Mouse (Mus musculus): Measurements from ENCODE around the gene AI597479. TPM values are rescaled to one million over a fixed set of nuclear protein-coding genes. Genes with fewer than 3 reads are reported as not detected.

AI597479 gene
- total and polyA plus RNA-seq, 3 experiments, result 3.2 to 45.8 (median 31.8) TPM

DNA sequence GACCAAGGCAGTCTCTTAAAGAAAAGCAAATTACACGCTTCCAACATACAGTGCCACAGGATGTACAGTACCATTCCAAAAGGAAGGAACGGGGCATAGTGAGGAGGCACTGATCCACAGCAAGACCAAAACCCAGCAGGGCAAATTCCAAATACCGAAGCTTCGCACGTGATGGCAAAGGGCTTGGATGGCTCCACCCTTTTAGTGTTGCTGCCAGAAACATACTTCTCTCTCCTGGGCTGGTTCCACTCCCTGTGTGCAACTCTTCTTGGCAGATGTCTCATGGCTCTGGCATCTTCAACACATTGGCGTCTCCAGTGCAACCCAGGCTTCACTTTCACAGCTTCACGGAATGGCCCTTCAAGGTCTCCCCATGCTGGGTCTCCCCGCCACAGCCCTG is 18.9 kb downstream of the AI597479 start:
- no peaks in the 10 kb centered on the region for H3K27me3 ChIP-seq (ENCODE audit: insufficient read depth, low read length)
- H3K36me3 ChIP-seq (replicated peaks), result peaks cover 56% of the 10 kb centered on the region
- no peaks in the 10 kb centered on the region for H3K4me1 ChIP-seq (ENCODE audit: insufficient read depth, low read depth, low read length)
- TF ChIP-seq GATA1 (IDR thresholded peaks at IDR 0.05; ENCODE audit: borderline replicate concordance, low read length), result no peak
- no peak for TF ChIP-seq TAL1 (conservative IDR thresholded peaks at IDR 0.05; ENCODE audit: low read depth, low read length)
- TF ChIP-seq CTCF (IDR thresholded peaks at IDR 0.05; ENCODE audit: low read depth, low read length), result no peak
- TF ChIP-seq POLR2AphosphoS5 (IDR thresholded peaks at IDR 0.05; ENCODE audit: insufficient replicate concordance, low read depth, low read length), result no peak
- TF ChIP-seq GATA2 (IDR thresholded peaks at IDR 0.05; ENCODE audit: borderline replicate concordance, low read depth, low read length), result no peak
- H3K9me3 ChIP-seq (replicated peaks), result no peaks in the 10 kb centered on the region
- H3K4me3 ChIP-seq (ENCODE audit: low read depth, low read length), result no peak overlapping the region
- ATAC-seq (ENCODE audit: extremely low read depth, insufficient number of reproducible peaks, low FRiP score, poor library complexity, severe bottlenecking), result no peak
- no peak for DNase-seq (ENCODE audit: low spot score)

DNA sequence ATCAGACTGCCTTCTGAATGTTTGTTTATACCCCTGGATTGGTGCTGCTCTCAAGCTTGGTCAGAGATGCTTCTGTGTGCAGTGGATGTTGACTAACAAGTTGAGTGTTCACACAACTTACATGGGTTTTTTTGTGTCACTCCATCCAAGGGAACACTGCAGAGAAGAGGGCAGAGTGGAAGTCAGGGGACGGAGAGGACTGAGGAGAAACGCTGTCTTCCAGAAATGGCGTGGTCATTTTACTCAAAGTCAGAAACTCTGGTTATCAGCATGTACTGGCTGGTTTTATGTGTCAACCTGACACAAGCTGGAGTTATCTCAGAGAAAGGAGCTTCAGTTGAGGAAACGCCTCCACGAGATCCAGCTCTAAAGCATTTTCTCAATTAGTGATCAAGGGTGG is 22.4 kb downstream of the AI597479 start:
- no peak for DNase-seq (ENCODE audit: low spot score)
- Histone ChIP-seq H3K4me3 (ENCODE audit: low read depth, low read length) (no peak overlapping the region), H3K36me3 (replicated peaks) (peaks cover 26% of the 10 kb centered on the region), H3K27me3 (ENCODE audit: insufficient read depth, low read length) (peaks cover 10% of the 10 kb centered on the region), H3K4me1 (ENCODE audit: insufficient read depth, low read depth, low read length) (peaks cover 2% of the 10 kb centered on the region; the same call in 1 of the 2 replicates), H3K9me3 (replicated peaks) (no peaks in the 10 kb centered on the region)
- no peak for ATAC-seq (ENCODE audit: extremely low read depth, insufficient number of reproducible peaks, low FRiP score, poor library complexity, severe bottlenecking)
- no peak for TF ChIP-seq CTCF (IDR thresholded peaks at IDR 0.05; ENCODE audit: low read depth, low read length)
- TF ChIP-seq TAL1 (conservative IDR thresholded peaks at IDR 0.05; ENCODE audit: low read depth, low read length), result no peak
- no peak for TF ChIP-seq GATA2 (IDR thresholded peaks at IDR 0.05; ENCODE audit: borderline replicate concordance, low read depth, low read length)
- no peak for TF ChIP-seq GATA1 (IDR thresholded peaks at IDR 0.05; ENCODE audit: borderline replicate concordance, low read length)
- TF ChIP-seq POLR2AphosphoS5 (IDR thresholded peaks at IDR 0.05; ENCODE audit: insufficient replicate concordance, low read depth, low read length), result no peak

DNA sequence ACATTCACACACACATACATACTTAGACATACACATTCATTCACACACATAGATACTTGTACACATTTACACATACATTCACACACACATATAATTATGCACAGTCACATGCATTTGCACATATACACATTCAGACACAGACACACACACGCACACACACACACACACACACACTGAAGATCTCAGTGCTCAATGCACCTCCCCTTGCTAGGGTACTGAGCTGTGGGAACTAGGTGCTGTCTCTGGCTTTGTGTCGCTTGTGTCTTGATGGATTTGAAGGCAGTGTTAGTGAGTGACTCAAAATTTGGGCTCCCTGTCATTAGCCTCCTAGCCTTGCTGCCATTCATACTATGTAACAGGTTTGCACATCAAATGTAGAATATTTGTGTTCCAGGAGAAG is 24.1 kb downstream of the AI597479 start:
- peaks cover 10% of the 10 kb centered on the region for H3K36me3 ChIP-seq (replicated peaks)
- peaks cover 2% of the 10 kb centered on the region; the same call in 1 of the 2 replicates for H3K4me1 ChIP-seq (ENCODE audit: insufficient read depth, low read depth, low read length)
- H3K4me3 ChIP-seq (ENCODE audit: low read depth, low read length), result no peak overlapping the region
- H3K9me3 ChIP-seq (replicated peaks), result no peaks in the 10 kb centered on the region
- peaks cover 18% of the 10 kb centered on the region for H3K27me3 ChIP-seq (ENCODE audit: insufficient read depth, low read length)
- TF ChIP-seq TAL1 (conservative IDR thresholded peaks at IDR 0.05; ENCODE audit: low read depth, low read length), result no peak
- TF ChIP-seq CTCF (IDR thresholded peaks at IDR 0.05; ENCODE audit: low read depth, low read length), result no peak
- TF ChIP-seq POLR2AphosphoS5 (IDR thresholded peaks at IDR 0.05; ENCODE audit: insufficient replicate concordance, low read depth, low read length), result no peak
- no peak for TF ChIP-seq GATA2 (IDR thresholded peaks at IDR 0.05; ENCODE audit: borderline replicate concordance, low read depth, low read length)
- no peak for TF ChIP-seq GATA1 (IDR thresholded peaks at IDR 0.05; ENCODE audit: borderline replicate concordance, low read length)
- DNase-seq (ENCODE audit: low spot score) (no peak), ATAC-seq (ENCODE audit: extremely low read depth, insufficient number of reproducible peaks, low FRiP score, poor library complexity, severe bottlenecking) (no peak)

DNA sequence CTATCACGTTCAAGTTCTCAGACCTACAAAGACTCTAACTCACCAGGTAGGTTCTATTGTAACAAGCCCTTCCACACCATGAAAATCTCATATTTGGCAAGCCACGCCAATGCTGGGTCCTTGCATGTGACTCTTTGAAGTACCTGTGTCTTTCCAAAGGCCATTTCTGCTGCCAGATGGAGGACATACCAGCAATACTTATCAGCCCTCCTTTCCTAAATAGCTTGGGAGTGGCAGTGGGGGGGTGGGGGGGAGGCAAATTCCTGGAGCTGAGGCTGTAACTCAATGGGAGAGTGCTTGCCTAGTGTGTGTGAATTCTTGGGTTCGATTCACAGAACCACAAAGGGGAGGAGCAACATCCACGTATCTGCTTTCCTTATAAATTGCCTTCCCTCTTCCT is 26.2 kb downstream of the AI597479 start:
- Histone ChIP-seq H3K4me1 (ENCODE audit: insufficient read depth, low read depth, low read length) (peaks cover 5% of the 10 kb centered on the region; the same call in 1 of the 2 replicates), H3K27me3 (ENCODE audit: insufficient read depth, low read length) (peaks cover 23% of the 10 kb centered on the region), H3K4me3 (ENCODE audit: low read depth, low read length) (no peak overlapping the region), H3K36me3 (replicated peaks) (no peaks in the 10 kb centered on the region), H3K9me3 (replicated peaks) (no peaks in the 10 kb centered on the region)
- DNase-seq (ENCODE audit: low spot score), result no peak
- TF ChIP-seq TAL1 (conservative IDR thresholded peaks at IDR 0.05; ENCODE audit: low read depth, low read length) (no peak), CTCF (IDR thresholded peaks at IDR 0.05; ENCODE audit: low read depth, low read length) (no peak), POLR2AphosphoS5 (IDR thresholded peaks at IDR 0.05; ENCODE audit: insufficient replicate concordance, low read depth, low read length) (no peak), GATA2 (IDR thresholded peaks at IDR 0.05; ENCODE audit: borderline replicate concordance, low read depth, low read length) (no peak), GATA1 (IDR thresholded peaks at IDR 0.05; ENCODE audit: borderline replicate concordance, low read length) (no peak)
- ATAC-seq (ENCODE audit: extremely low read depth, insufficient number of reproducible peaks, low FRiP score, poor library complexity, severe bottlenecking), result no peak

DNA sequence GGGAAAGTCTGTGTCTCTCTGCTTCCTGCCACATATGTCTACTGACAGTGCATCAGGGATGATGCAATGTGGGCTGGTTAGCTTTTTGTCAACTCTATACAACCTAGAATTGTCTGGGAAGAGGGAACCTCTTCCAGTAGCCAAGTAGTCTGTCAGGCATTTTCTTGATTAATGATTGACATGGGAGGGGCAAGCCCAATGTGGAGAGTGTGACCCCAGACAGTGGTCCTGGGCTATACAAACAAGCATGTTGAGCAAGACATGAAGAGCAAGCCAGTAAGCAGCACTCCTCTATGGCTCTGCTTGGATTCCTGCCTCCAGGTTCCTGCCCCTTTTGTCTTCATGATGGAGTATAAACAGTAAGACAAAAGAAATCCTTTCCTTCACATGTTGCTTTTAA is 28.7 kb downstream of the AI597479 start:
- ATAC-seq (ENCODE audit: extremely low read depth, insufficient number of reproducible peaks, low FRiP score, poor library complexity, severe bottlenecking) (no peak), DNase-seq (ENCODE audit: low spot score) (no peak)
- H3K4me3 ChIP-seq (ENCODE audit: low read depth, low read length), result no peak overlapping the region
- TF ChIP-seq POLR2AphosphoS5 (IDR thresholded peaks at IDR 0.05; ENCODE audit: insufficient replicate concordance, low read depth, low read length) (no peak), TAL1 (conservative IDR thresholded peaks at IDR 0.05; ENCODE audit: low read depth, low read length) (no peak), GATA1 (IDR thresholded peaks at IDR 0.05; ENCODE audit: borderline replicate concordance, low read length) (no peak), CTCF (IDR thresholded peaks at IDR 0.05; ENCODE audit: low read depth, low read length) (no peak)
- H3K36me3 ChIP-seq (replicated peaks), result no peaks in the 10 kb centered on the region
- H3K27me3 ChIP-seq (ENCODE audit: insufficient read depth, low read length), result peaks cover 34% of the 10 kb centered on the region
- peaks cover 5% of the 10 kb centered on the region; the same call in 1 of the 2 replicates for H3K4me1 ChIP-seq (ENCODE audit: insufficient read depth, low read depth, low read length)
- H3K9me3 ChIP-seq (replicated peaks), result no peaks in the 10 kb centered on the region

DNA sequence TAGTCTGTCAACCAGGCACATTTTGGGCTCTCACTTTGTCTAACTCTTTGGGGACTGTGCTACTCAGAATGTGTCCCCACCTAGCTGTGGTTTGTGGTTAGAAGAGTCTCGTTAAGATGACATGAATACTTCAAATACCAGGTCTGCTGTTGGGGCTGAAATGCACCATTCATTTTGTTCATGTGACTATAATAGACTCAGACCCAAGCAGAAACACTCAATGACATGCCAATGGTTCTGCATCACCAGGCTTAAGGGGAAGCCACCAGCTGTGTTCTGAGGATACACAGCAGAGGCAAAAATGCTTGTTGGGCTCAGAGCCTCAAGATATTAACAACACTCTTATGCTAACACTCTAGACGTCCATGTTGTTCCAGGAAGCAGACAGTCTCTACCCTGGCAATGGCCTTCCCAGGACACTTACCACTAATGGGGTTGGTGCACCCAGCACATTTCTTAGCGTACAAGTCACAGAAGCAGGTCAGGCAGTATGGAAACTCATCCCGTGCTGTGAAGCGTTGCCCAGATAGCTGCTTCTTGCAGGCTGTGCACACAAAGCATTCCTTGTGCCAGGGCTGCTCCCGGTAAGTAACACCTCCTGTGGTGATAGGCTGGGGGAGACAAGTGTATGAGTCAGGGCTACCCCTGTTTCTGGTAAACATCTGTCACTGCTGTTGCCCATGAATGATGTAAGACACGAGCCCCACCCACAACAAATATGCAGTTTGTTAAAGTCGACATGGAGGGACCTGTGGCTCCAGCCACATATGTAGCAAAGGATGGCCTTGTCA is 29.5 kb downstream of the AI597479 start:
- H3K4me1 ChIP-seq (ENCODE audit: insufficient read depth, low read depth, low read length), result peaks cover 5% of the 10 kb centered on the region; the same call in 1 of the 2 replicates
- DNase-seq (ENCODE audit: low spot score) (no peak), ATAC-seq (ENCODE audit: extremely low read depth, insufficient number of reproducible peaks, low FRiP score, poor library complexity, severe bottlenecking) (no peak)
- peaks cover 36% of the 10 kb centered on the region for H3K27me3 ChIP-seq (ENCODE audit: insufficient read depth, low read length)
- no peaks in the 10 kb centered on the region for H3K36me3 ChIP-seq (replicated peaks)
- H3K9me3 ChIP-seq (replicated peaks), result no peaks in the 10 kb centered on the region
- H3K4me3 ChIP-seq (ENCODE audit: low read depth, low read length), result no peak overlapping the region
- TF ChIP-seq GATA2 (IDR thresholded peaks at IDR 0.05; ENCODE audit: borderline replicate concordance, low read depth, low read length) (no peak), TAL1 (conservative IDR thresholded peaks at IDR 0.05; ENCODE audit: low read depth, low read length) (no peak), POLR2AphosphoS5 (IDR thresholded peaks at IDR 0.05; ENCODE audit: insufficient replicate concordance, low read depth, low read length) (no peak), GATA1 (IDR thresholded peaks at IDR 0.05; ENCODE audit: borderline replicate concordance, low read length) (no peak), CTCF (IDR thresholded peaks at IDR 0.05; ENCODE audit: low read depth, low read length) (no peak)

Data from G1E (cell line).